Mouse (Mus musculus) left cerebral cortex, postnatal 14 days (tissue): ENCODE data around the gene Adgra1. TPM values are rescaled to one million over a fixed set of nuclear protein-coding genes. Genes with fewer than 3 reads are reported as not detected.

ENCODE experiments used
- DNase-seq, 2 experiments: peaks; one replicate each; pipeline ENCODE4 v3.0.0; 2021 to 2022; ENCODE audit warnings: low spot score in 2 of 2, mixed read lengths in 1 of 2
- intact Hi-C: fragments of 180-260 bp; cut with DNase I; formaldehyde crosslinking; loops from one replicate; pipeline ENCODE4 v1.15.1; 2025
- total RNA-seq, 2 experiments: library from RNA; stranded (reverse); gene quantifications; 2 replicates each; pipeline ENCODE4 v1.2.3; 2021

Gene Adgra1
- total RNA-seq, 2 experiments from 2014 or later: 49.5 to 63.6 TPM

DNA sequence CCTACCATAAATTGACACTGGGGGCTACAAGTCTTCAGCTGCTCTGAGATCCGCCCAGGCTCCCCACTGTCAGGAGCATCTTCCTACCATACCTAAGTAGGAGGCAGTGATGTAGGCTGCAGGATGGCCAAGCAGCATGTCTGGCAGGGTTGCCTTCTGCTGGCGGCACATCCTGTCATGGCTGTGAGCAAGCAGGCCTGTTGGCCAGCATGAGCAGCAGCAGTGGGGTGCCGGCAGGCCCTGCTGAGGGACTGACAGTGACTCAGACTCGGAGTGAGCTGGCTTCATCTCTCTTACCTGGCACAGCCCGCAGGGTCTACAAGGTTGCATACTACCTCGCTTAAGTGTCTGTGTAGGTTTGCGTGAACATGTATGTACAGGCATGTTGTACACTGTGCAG, 65.5 kb downstream of the Adgra1 start:
- no peak for DNase-seq

DNA sequence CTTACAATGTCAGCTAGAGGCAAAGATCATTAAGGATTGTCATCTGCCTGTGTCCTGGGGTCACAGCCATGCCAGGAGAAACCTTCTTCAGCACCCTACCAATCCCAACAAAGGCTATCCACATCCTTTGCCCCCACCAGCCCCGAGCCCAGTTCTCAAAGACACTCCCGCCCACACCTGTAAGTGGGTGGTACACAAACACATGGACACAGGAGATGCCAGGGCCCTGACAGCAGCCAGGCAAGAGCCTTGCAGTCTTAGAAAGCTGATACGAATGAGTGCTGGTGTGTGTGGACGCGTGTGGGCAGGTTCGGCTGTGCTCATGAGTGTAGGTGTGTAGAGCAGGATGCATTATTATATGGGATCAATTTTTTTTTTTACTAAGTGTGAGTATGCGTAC, 66.5 kb downstream of the Adgra1 start:
- intact Hi-C loops: loop anchor here (10.0 kb wide), 1 partner anchor 154 kb away; no protein-coding TSS in a partner anchor

More for the DNA sequence above, 65.5 kb downstream of the Adgra1 start:
- intact Hi-C loops: no loop called here

DNA sequence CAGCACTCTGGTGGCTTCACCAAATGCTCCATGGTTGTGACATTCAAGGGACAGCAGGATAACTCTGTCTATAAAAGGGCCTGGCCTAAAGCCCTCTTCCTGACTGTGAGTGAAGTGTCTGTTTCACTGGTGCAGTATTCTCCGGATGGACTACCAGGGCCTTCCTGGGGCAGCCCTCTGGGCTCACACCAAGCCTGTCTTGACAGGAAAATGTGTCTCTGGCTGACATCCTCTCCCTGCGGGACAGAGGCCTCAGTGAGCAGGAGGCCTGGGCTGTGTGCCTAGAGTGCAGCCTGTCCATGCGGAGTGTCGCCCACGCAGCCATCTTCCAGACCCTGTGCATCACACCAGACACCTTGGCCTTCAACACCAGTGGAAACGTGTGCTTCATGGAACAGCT, 66.9 kb downstream of the Adgra1 start:
- no peak for DNase-seq
- intact Hi-C loops: loop anchor here (10.0 kb wide), 1 partner anchor 154 kb away; no protein-coding TSS in a partner anchor

More for the DNA sequence above, 66.5 kb downstream of the Adgra1 start:
- DNase-seq: no peak

DNA sequence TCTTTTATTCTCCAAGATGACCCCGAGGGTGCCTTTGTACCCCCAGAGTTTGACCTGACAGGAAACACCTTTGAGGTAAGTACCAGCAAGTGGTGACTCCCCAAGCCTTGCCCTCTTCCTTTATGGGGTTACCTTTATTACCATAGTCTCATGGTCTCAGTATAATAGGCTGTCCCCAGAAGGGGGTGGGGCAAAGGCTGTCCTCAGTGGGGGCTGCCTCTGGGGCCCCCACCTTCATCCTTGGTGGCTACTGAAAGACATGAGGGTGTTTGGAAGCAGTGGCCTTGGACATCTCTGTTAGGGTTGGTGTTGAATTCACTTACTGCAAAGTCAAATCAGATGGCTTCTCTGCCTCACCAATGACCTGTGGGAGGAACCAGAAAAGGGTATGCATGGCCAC, 68.0 kb downstream of the Adgra1 start:
- no peak for DNase-seq
- intact Hi-C loops: loop anchor here (10.0 kb wide), 1 partner anchor 153 kb away; no protein-coding TSS in a partner anchor

DNA sequence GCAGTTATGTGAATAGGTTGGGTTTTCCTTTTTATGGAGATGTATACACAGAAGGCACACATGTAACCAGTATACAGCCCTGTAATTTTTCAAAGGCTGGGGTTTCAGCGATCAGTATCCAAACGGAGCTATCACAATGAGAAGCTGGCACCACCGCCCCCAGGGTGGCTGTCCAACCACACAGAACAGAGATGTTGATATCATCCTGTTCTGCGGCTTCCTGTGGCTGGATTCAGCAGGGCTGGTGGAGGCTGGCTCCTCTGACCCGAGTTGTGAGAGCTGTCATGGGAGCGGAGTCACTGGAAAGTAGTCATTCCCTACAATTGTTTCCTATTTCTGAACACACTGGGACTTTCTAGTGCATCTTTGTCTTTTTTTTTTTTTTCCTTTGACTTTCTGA, 71.3 kb downstream of the Adgra1 start:
- no peak for DNase-seq
- intact Hi-C loops: loop anchor here (5.0 to 10.0 kb wide), 2 partner anchors 92 to 150 kb away; no protein-coding TSS in a partner anchor

DNA sequence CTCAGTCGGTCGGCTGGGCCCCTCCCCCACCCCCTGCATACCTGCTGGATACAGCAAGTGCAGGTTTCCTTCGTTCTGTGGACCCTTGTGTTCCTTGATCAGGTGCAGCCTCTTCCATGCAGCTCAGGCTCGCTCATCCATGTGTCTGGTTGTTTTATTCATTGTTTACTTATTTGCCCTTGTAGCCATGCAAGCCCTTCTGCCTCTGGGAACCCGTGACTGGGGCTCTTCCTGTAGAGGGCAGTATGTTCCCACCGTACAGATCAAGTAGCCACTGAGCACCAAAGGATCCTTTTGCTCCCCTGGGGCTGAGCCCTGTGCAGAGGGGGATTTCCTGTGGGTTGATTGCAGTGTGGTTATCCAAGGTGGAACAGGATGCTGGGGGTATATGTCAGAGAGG, 71.7 kb downstream of the Adgra1 start:
- intact Hi-C loops: loop anchor here (5.0 to 10.0 kb wide), 2 partner anchors 92 to 149 kb away; no protein-coding TSS in a partner anchor
- peak; percentile 46 to 55 for DNase-seq

DNA sequence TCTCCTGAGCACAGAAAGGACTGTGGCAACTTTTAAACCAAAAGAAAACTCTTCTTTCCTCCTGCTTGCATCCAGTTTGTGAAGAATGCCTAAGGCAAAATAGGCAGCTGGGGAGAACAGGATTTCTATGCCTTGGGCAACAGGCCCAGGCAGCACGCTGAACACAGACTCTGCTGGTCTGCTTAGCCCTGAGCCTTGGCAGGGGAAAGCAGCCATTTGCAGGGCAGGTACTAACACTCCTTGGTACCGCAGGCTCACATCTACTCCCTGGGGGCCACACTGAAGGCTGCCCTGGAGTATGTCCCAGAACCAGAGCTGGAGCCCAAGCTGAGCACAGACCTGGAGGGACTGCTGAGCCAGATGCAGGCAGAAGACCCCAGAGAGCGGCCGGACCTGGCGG, 74.2 kb downstream of the Adgra1 start:
- intact Hi-C loops: loop anchor here (5.0 to 10.0 kb wide), 2 partner anchors 89 to 147 kb away; no protein-coding TSS in a partner anchor
- DNase-seq: peak in 1 of 2 experiments; percentile 47

DNA sequence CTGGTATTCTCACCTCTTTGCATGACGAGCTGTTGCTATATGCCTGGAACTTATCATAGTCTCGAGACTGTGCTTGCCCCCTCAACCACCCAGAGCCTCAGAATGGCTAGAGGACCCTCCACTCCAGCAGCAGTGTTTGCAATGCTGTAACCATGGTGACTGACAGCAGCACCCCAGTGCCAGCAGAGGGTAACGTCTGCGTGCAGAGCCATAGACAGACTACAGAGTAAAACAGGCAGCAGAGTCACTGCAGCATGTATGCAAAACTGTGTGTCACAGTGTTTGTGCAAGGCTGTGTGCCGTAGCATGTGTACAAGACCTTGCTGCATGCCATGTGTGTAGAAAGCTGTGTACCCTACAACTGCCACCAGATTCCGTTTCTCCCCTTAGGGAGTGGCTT, 75.5 kb downstream of the Adgra1 start:
- intact Hi-C loops: loop anchor here (5.0 to 10.0 kb wide), 2 partner anchors 88 to 145 kb away; no protein-coding TSS in a partner anchor
- DNase-seq: no peak

DNA sequence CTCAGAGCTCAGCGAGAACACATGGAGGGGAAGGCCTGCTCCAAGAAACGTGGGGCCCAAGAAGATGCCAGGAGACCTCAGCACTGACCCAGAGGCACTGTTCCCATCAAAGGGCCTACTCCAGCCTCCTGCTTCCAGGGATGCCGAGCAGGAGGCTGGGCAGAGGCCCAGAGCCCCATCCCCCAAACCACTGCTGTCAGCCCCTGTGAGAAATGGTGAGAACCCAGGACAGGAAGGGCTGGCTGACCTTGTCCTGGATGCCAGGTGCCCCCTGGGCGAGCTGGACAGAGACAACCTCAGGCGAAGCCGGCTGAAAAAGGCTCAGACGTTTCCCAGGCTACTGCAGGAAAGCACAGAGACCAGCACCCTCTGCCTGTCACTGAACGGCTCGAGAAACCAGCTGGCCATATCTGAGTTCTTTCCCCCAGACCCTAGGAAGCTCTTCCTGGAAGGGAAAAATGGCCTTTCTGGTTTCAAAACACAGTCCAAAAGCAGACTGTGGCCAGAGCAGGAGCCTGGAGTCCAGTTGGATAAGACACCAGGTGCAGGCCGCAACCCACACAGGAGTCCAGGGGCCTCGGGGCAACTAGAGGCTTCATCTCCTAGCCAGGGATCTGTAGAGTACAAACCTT, 76.3 kb downstream of the Adgra1 start:
- intact Hi-C loops: no loop called here
- DNase-seq: no peak

DNA sequence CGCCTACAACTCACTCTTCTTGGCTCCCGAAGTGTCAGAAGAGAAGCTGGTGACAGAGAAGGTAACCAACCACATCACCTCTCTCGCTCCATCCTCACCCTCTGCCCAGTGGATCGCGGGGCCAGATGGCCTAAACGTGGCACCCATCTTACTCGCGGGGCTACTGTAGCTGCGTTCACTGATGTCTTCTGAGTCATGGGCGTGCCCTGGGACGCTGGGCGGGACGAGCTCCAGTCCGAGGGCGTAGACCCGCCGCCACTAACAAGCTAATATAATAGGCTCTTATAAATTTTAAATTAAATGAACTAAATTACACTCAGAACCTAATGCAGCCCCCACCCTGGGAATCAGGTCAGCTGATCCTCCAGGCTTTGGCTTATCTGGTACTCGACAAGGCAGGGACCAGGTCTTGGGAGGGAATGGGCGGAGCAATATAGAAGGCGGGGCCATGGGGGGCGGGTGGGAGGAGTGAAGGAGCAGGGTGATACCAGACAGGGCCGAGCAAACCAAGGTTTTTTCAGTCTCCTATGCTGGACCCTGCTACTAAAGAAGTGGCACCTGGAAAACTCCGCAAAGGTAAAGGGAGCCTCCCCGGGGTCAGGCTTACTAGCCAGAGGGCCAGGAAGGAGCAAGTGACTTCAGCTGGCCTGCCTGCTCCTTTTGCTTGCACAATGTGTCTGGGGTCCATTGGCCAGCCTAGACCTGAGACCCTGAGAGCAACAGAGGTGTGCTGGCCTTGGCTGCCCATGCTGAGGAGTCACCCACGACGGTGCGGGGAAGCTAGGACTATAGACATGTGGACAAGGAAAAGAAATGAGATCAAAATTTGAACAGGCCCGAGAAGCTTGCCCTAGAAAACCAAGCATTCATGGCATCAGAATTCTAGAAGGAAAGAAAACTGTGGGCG, 80.4 kb downstream of the Adgra1 start:
- intact Hi-C loops: no loop called here

DNA sequence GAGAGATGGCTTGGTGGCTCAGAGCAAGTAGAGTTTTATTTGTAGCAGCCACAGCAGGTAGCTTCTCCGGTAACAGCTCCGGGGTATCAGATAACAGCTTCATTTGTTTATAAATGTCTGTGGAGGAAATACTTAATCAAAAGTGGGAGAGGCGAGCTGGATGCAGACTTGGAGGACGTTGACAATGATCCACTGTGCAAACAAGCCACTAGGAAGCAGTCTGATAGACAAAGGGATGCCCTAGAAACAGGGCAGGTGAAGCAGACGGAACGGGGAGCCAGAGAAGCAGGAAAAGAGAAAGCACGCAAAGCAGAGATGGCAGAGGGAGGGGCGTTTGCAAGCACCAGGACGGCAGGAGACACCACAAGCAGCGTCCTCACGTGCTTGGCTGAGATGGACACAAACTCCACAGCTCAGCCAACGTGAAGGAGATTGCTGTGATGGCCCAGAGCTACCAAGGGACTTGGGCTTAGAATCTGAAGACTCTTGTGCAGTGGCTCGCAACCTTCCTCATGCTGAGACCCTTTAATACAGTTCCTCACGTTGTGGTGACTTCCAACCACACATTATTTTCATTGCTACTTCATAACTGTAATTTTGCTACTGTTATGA, 81.8 kb downstream of the Adgra1 start:
- DNase-seq: no peak
- intact Hi-C loops: no loop called here

More for the DNA sequence above, 80.4 kb downstream of the Adgra1 start:
- DNase-seq: no peak

DNA sequence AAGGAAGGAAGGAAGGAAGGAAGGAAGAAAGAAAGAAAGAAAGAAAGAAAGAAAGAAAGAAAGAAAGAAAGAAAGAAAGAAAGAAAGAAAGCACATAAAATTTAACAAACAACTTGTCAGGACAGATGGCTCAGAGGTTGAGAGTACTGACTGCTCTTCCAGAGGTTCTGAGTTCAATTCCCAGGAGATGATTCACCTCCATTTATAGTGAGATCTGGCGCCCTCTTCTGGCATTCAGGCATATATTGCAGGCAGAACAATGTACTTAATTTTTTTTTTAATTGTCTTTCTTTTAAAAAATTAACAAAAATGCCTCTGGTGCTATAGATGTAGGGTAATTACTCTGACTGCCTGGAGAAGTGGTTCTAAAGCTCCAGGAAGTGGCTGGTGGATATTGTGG, 82.4 kb downstream of the Adgra1 start:
- intact Hi-C loops: no loop called here
- DNase-seq: no peak

DNA sequence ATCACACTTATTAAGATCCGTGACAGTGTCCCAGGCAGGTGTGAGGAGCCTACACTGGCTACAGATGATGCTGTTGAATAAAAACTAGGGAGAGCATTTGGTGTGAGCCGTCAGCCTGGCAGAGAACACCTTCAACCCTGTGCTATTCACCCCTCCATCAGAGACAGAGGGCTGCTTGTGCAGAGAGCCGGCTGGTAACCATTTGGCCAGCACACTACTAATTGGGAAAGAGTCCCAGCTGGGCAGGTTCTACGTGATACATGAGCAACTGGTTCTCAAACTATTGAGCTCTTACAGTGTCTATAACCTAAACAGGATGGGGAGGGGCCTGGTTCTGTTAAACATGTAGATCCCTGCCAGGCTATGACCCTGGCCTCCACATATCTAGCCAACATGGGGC, 84.3 kb downstream of the Adgra1 start:
- intact Hi-C loops: no loop called here

More for the DNA sequence above, 84.3 kb downstream of the Adgra1 start:
- DNase-seq: no peak

Other genes with a start within 250 kb of the Adgra1 start
- gene Cfap46, start 150.4 kb upstream of the Adgra1 start, total RNA-seq: 1 to 10 TPM; 1.6 to 2.2 TPM
- gene Kndc1, start 60.5 kb downstream of the Adgra1 start, total RNA-seq: 10 to 100 TPM; 41.1 to 52.5 TPM
- not detected for gene Utf1, start 109.6 kb downstream of the Adgra1 start, total RNA-seq
- gene 6430531B16Rik, start 144.6 kb downstream of the Adgra1 start, total RNA-seq: under 1 TPM; 0.79 to 0.89 TPM
- 1 to 10 TPM; 1.3 to 2.0 TPM for gene Adam8, start 158.4 kb downstream of the Adgra1 start, total RNA-seq
- 10 to 100 TPM; 18.8 to 25.9 TPM for gene Zfp511, start 202.2 kb downstream of the Adgra1 start, total RNA-seq
- 10 to 100 TPM; 38.2 to 38.4 TPM for gene Tubgcp2, start 202.5 kb downstream of the Adgra1 start, total RNA-seq
- gene Msx3, start 214.9 kb downstream of the Adgra1 start, total RNA-seq: under 1 TPM; 0.29 to 0.30 TPM
- gene Caly, start 248.4 kb downstream of the Adgra1 start, total RNA-seq: 100 to 1,000 TPM; 181 to 224 TPM